Mouse (Mus musculus): Measurements from ENCODE around the gene Prl5a1.

Gene Prl5a1

DNA sequence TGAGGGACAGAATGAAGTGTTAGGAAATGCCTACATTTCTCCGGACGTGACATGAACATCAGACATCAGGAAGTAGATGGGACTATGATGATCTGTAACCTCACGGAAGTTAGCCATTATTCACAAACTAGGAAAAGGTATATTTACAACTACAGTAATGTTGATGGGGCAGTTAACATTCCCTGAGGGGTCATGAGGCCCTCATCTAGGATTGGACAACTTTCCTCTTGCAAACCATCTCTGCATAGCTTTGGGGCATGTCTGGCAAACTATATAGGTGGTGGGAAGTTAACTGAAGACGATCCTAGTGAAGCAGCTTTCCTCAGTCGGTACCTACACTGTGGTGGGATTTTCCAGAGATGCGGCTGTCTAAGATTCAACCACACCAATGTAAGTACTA, at the start of gene Prl5a1:
Gene Prl5a1, plus strand, starts transcription at position 301 of the 400 bp plus-strand sequence.
- DNase-seq (ENCODE audit: low spot score in 2 of 2) = no peak

DNA sequence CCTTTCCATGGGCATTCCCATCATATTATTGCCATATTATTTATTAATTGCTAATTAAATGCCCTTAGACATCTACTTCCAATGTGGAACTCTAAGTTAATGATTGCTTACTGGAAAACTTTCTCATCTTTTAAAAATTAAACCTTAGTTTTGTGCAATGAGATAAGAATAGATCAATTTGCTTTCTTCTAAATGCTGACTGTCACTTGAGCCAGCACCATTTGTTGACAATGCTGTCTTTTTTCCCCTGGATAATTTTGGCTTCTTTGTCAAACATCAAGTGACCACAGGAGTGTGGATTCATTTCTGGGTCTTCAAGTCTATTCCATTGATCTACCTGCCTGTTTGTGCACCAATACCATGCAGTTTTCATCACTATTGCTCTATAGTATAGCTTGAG, 46.1 kb upstream of the Prl5a1 start:
- DNase-seq (ENCODE audit: low spot score in 2 of 2) = no peak

DNA sequence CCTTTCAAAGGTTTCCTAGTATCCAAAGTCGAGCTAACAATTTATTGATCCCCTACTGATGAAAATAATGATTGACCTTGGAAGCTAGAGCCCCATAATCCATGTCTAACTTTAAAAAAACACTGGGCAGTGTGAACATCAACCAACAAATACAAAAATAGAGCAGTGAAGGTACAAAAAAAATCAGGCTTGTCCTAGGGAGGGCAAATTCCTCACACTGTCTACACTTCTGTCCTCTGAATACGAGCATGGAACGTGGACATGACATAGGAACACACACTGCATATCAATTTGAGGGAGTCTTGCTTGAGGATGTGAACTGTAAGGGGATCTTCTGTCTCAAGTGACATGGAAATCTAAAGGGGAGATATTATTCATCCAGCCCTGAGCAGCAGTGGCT, 33.7 kb upstream of the Prl5a1 start:
- DNase-seq (ENCODE audit: low spot score in 2 of 2) = no peak

DNA sequence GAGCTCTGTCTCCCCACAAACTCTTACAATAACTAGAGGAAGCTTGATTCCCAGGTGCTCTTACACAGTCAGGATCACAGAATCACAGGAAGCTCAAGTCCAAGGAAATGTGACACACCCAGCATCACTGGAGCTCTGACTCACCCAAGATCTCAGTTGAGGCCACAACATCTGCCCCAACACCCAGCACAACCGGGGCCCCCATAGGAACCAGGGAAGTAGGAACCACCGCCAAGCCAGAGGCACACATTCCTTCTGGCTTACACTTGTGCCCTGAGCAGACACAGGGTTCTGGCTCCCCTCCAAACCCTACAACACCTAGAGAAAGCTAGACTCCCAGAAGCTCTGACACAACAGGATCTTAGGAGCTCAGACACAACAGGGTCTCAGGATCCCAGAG, 9.5 kb upstream of the Prl5a1 start:
- DNase-seq (ENCODE audit: low spot score in 2 of 2) = no peak

DNA sequence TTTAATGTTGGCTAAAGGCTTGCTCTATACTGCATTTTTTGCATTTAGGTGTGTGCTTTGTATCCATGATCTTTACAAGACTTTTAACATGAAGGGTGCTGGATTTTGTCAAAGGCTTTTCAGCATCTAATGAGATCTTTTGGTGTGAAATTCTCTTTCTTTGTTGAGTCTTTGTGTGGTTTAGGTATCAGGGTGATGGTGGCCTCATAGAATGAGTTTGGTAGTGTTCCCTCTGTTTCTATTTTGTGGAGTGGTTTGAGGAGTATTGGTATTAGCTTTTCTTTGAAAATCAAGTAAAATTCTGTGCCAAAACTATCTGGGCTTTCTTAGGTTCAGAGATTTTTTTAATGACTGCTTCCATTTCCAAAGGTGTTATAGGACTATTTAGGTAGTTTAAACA, 6.5 kb upstream of the Prl5a1 start:
- DNase-seq (ENCODE audit: low spot score in 2 of 2) = no peak
